25 mouse cellular contexts compared by ENCODE assay signal in genomic region chr11:54119126-54119525, GRCm38 (mm10). TPM values are rescaled to one million over a fixed set of nuclear protein-coding genes. Genes with fewer than 3 reads are reported as not detected.
"Had no signal": no experiment of that assay in that cellular context is flagged by ENCODE, and none has a peak within 500 bp of the region (broad histone marks: within the 10 kb centered on the region; RNA-seq: fewer than 3 reads in every experiment).

No protein-coding gene starts in this region.

- ATAC-seq: hindbrain, embryonic 16.5 days; inflammation-experienced regulatory T-cells, adult 6 months; intestine, embryonic 15.5 days; intestine, postnatal 0 days had no signal

- H3K4me3 ChIP-seq: heart, adult 2 months; heart, embryonic 13.5 days; heart, embryonic 15.5 days; hindbrain, embryonic 10.5 days; hindbrain, embryonic 12.5 days; intestine, embryonic 15.5 days; layer of hippocampus, adult 2 months; left cerebral cortex, adult 2 months; limb, embryonic 10.5 days; limb, embryonic 12.5 days had no signal

- H3K9ac ChIP-seq: heart, embryonic 13.5 days; heart, embryonic 15.5 days; hindbrain, embryonic 12.5 days; hindbrain, embryonic 14.5 days; intestine, embryonic 15.5 days; limb, embryonic 12.5 days had no signal

- H3K4me1 ChIP-seq: intestine, embryonic 15.5 days had no signal

- H3K27ac ChIP-seq: heart, adult 2 months; heart, embryonic 13.5 days; heart, embryonic 15.5 days; hindbrain, embryonic 10.5 days; hindbrain, embryonic 12.5 days; hindbrain, embryonic 14.5 days; intestine, embryonic 15.5 days; layer of hippocampus, adult 2 months; left cerebral cortex, adult 2 months; limb, embryonic 10.5 days had no signal

- H3K4me2 ChIP-seq: heart, embryonic 11.5 days; heart, embryonic 13.5 days; heart, embryonic 15.5 days; hindbrain, embryonic 12.5 days; hindbrain, embryonic 14.5 days; intestine, embryonic 15.5 days; limb, embryonic 12.5 days; liver, embryonic 11.5 days had no signal

- H3K9me3 ChIP-seq: heart, embryonic 13.5 days; heart, embryonic 15.5 days; hindbrain, embryonic 10.5 days; hindbrain, embryonic 12.5 days; intestine, embryonic 15.5 days; limb, embryonic 10.5 days; limb, embryonic 12.5 days had no signal

- H3K27me3 ChIP-seq: heart, embryonic 13.5 days; heart, embryonic 15.5 days; hindbrain, embryonic 12.5 days; intestine, embryonic 15.5 days had no signal

- DNase-seq: gastrocnemius, postnatal 14 days; heart, postnatal 14 days; heart, postnatal 4 days; kidney, adult 18-20 months; kidney, adult 8-10 months; kidney, postnatal 10 days; kidney, postnatal 4 days; liver had no signal

RNA-seq across cellular contexts. Expression of gene P4ha2, which starts 19.2 kb away (rescaled TPM):
- total RNA-seq: granulocyte monocyte progenitor cell, adult 5-6 weeks had no signal
- polyA plus RNA-seq: inflammation-experienced regulatory T-cells, adult 6 months had no signal
